Mouse (Mus musculus) small intestine, adult 2 months (tissue): ENCODE measurements around the gene Aplp1.

ENCODE experiments used
- CTCF ChIP-seq: fragments of 200-500 bp; IDR thresholded peaks from 2 replicates; pipeline ENCODE4 v1.5.1; 2012; ENCODE audit warnings: low read depth, mild to moderate bottlenecking, control low read depth, inconsistent platforms, low read length, moderate library complexity, mixed read lengths; ENCODE audit not compliant: insufficient replicate concordance, insufficient read length; ENCODE audit errors: extremely low read depth
- POLR2A ChIP-seq: fragments of 200-500 bp; IDR thresholded peaks from 2 replicates; pipeline ENCODE4 v1.6.1; 2012; ENCODE audit warnings: low read depth, mild to moderate bottlenecking, control low read depth, inconsistent platforms, low read length, moderate library complexity

- no peak for TF ChIP-seq POLR2A
- no peak for TF ChIP-seq CTCF
Measured at GRCm38 (mm10) chr7:30423071-30423641, 22.2 kb downstream of the Aplp1 start.
